Mouse (Mus musculus) midbrain, embryonic 13.5 days (tissue): Measurements from ENCODE around the gene Mrpl28. TPM values are rescaled to one million over a fixed set of nuclear protein-coding genes. Genes with fewer than 3 reads are reported as not detected.
"Not testable (repeated sequence)": the region's sequence is repeated elsewhere in the genome, so short reads cannot be mapped to it uniquely, and the experiment has no call there.

Experiments used
- ATAC-seq: fragments of 200-750 bp; cut with Nextera tagmentation; 2 replicates; pipeline ENCODE4 v1.8.0; 2017; ENCODE audit warnings: mild to moderate bottlenecking, moderate TSS enrichment, moderate library complexity
- H3K27ac ChIP-seq: fragments of 300-500 bp; sonication (generic); 2 replicates; pipeline ENCODE4 v1.5.1; 2015; ENCODE audit warnings: inconsistent platforms, mild to moderate bottlenecking, moderate library complexity
- H3K27me3 ChIP-seq: fragments of 300-500 bp; sonication (generic); 2 replicates; pipeline ENCODE4 v1.6.1; 2015; ENCODE audit warnings: mild to moderate bottlenecking, inconsistent platforms
- H3K36me3 ChIP-seq: fragments of 300-500 bp; sonication (generic); 2 replicates; pipeline ENCODE4 v1.6.1; 2015; ENCODE audit warnings: mild to moderate bottlenecking, inconsistent platforms
- H3K4me1 ChIP-seq: fragments of 300-500 bp; sonication (generic); replicated peaks from 2 replicates; pipeline ENCODE4 v1.6.1; 2015; ENCODE audit warnings: inconsistent platforms
- H3K4me2 ChIP-seq: fragments of 300-500 bp; sonication (generic); replicated peaks from 2 replicates; pipeline ENCODE4 v1.6.1; 2015; ENCODE audit warnings: moderate library complexity, mild to moderate bottlenecking, inconsistent platforms
- H3K4me3 ChIP-seq: fragments of 300-500 bp; sonication (generic); replicated peaks from 2 replicates; pipeline ENCODE4 v1.5.1; 2015; ENCODE audit warnings: mild to moderate bottlenecking, inconsistent platforms
- H3K9ac ChIP-seq: fragments of 300-500 bp; sonication (generic); replicated peaks from 2 replicates; pipeline ENCODE4 v1.6.1; 2015; ENCODE audit warnings: mild to moderate bottlenecking, inconsistent platforms
- H3K9me3 ChIP-seq: fragments of 300-500 bp; sonication (generic); 2 replicates; pipeline ENCODE4 v1.6.1; 2016; ENCODE audit warnings: mild to moderate bottlenecking, inconsistent platforms
- WGBS: fragments of 180-500 bp; shearing (Covaris S2); methylation state at CpG from one replicate; pipeline ENCODE4 v1.1.7; 2015; 5-methylcytosine and 5-hydroxymethylcytosine counted together
- polyA plus RNA-seq: library from polyadenylated mRNA; unstranded; fragments of >200 nt; fragmentation: Nextera tagmentation; extraction: Ambion mirVana; gene quantifications from 2 replicates; pipeline ENCODE4 v1.2.1, GENCODE M21; 2015

The Mrpl28 gene
- polyA plus RNA-seq = 182 and 191 TPM in 2 replicates

DNA sequence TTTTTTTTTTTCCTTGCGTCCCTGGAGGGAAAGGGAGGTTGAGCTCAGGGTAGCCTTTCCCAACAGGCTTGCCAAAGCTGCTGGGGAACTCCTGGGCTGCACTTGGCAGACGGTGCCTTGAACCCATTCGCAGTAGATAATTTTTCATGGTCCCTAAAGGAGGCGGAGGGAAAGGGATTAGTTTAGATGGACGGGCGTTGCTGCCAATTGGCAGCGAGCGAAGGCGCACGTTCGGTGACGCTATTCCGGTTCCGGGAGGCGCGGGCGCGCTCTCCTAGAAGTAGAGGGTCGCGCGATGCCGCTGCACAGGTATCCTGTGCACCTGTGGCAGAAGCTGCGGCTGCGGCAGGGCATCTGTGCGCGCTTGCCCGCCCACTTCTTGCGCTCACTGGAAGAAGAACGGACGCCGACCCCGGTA, at the start of gene Mrpl28:
Gene Mrpl28 (plus strand): TSS at position 234 of the 418 bp plus-strand sequence.
- H3K4me2 ChIP-seq = peak within 1 kb of the TSS; percentile 93
- H3K9ac ChIP-seq = peak within 1 kb of the TSS; percentile 81
- peaks cover 23% of the 10 kb centered on the region for H3K4me1 ChIP-seq
- WGBS = under 1% methylated on average over 32 of the region's 32 CpGs
- ATAC-seq = peak; percentile 91
- peaks cover 31% of the 10 kb centered on the region for H3K36me3 ChIP-seq
- H3K27me3 ChIP-seq = peaks cover 21% of the 10 kb centered on the region
- H3K4me3 ChIP-seq = peak within 1 kb of the TSS; percentile 75
- H3K27ac ChIP-seq = no peak within 1 kb of the TSS
- H3K9me3 ChIP-seq = no peaks in the 10 kb centered on the region

GRCm38 (mm10) chr17:26075246-26075645, 48.1 kb upstream of the Mrpl28 start:
- no peak overlapping the region for H3K9ac ChIP-seq
- 64% methylated on average over 3 of the region's 3 CpGs for WGBS
- H3K27ac ChIP-seq = no peak overlapping the region
- H3K27me3 ChIP-seq = peaks cover 15% of the 10 kb centered on the region
- no peak overlapping the region for H3K4me3 ChIP-seq
- H3K36me3 ChIP-seq = no peaks in the 10 kb centered on the region
- no peaks in the 10 kb centered on the region for H3K4me1 ChIP-seq
- no peaks in the 10 kb centered on the region for H3K9me3 ChIP-seq
- H3K4me2 ChIP-seq = no peak overlapping the region
- no peak for ATAC-seq

GRCm38 (mm10) chr17:26078851-26079250, 44.4 kb upstream of the Mrpl28 start:
- 79% methylated on average over 2 of the region's 2 CpGs for WGBS

DNA sequence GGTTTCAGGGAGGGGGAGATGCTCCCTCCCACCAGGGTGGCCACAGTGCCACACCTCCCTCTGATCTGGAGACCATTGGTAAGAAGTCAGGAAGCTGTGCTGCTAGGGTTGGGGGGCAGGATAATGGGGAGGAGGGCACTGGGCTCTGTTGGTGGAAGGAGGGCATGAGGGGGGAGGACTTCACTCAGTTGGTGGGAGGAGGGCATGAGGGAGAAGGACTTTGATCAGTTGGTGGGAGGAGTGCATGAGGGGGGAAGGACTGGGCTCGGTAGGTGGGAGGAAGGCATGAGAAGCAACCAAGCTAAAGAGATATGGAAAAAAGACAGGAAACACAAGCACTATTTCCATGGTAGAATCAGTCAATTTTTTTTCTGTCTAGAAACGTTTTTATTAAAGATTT, 42.4 kb upstream of the Mrpl28 start:
- no peak overlapping the region for H3K4me2 ChIP-seq
- no peak overlapping the region for H3K27ac ChIP-seq
- H3K4me3 ChIP-seq = no peak overlapping the region
- H3K36me3 ChIP-seq = peaks cover 7% of the 10 kb centered on the region
- no peaks in the 10 kb centered on the region for H3K9me3 ChIP-seq
- ATAC-seq = no peak
- no peak overlapping the region for H3K9ac ChIP-seq
- WGBS = 48% methylated on average over 2 of the region's 2 CpGs
- H3K27me3 ChIP-seq = no peaks in the 10 kb centered on the region
- no peaks in the 10 kb centered on the region for H3K4me1 ChIP-seq

More at GRCm38 (mm10) chr17:26078851-26079250, 44.4 kb upstream of the Mrpl28 start:
- Histone ChIP-seq H3K27me3 (no peaks in the 10 kb centered on the region), H3K4me2 (no peak overlapping the region), H3K27ac (no peak overlapping the region), H3K4me1 (no peaks in the 10 kb centered on the region), H3K9ac (no peak overlapping the region), H3K4me3 (no peak overlapping the region), H3K36me3 (peaks cover 7% of the 10 kb centered on the region), H3K9me3 (no peaks in the 10 kb centered on the region)
- no peak for ATAC-seq

- Histone ChIP-seq H3K27ac (no peak overlapping the region), H3K9ac (no peak overlapping the region), H3K9me3 (no peaks in the 10 kb centered on the region), H3K4me1 (peaks cover 6% of the 10 kb centered on the region; the same call in 1 of the 2 replicates), H3K36me3 (peaks cover 7% of the 10 kb centered on the region), H3K27me3 (no peaks in the 10 kb centered on the region), H3K4me2 (no peak overlapping the region), H3K4me3 (no peak overlapping the region)
- no peak for ATAC-seq
- WGBS = 91% methylated on average over 9 of the region's 9 CpGs
Observed at GRCm38 (mm10) chr17:26087059-26087564, 36.2 kb upstream of the Mrpl28 start.

DNA sequence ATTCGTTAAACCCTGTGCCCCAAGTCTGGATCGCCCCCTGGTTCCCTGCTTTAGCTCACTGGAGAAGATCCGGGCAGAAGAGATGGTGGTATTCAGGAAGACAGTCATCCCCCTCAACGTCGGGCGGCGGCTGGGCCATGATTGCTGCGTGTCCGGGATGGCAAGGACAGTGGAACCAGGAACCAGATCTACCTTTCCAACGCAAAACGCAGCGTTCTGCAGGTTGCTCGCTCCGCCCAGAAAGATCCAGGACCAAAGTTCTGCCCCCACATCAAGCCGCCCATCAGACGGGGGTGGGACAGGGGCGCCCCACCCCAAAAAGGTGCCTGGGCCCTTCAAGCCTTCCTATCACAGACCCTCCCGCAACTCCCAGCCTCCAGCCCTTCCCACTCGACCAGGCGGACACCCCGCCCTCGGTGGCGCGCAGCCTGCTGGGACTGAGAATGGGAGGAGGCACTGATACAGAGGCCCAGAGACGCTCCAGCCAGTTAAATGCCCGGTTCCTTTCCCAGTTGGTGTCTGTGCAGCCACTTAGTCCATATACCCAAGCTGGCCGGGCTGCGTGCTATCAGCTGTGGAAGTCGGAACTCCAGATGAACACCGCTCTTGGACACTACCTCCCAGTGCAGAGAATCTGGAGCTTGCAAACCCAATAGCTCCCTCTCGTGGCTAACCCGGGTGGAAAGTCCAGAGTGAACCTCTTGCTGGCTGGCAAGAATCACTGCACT, 33.2 kb upstream of the Mrpl28 start, which contains the start of gene Decr2:
Gene Decr2 (minus strand): TSS at position 433 of the 728 bp plus-strand sequence.
- Histone ChIP-seq H3K36me3 (no peaks in the 10 kb centered on the region), H3K27me3 (no peaks in the 10 kb centered on the region), H3K9ac (peak within 1 kb of the TSS; percentile 78), H3K9me3 (no peaks in the 10 kb centered on the region), H3K27ac (peak within 1 kb of the TSS; percentile 82), H3K4me1 (peaks cover 16% of the 10 kb centered on the region; the same call in 1 of the 2 replicates), H3K4me2 (peak within 1 kb of the TSS; percentile 90), H3K4me3 (peak within 1 kb of the TSS; percentile 59)
- 2% methylated on average over 31 of the region's 32 CpGs for WGBS
- ATAC-seq = peak; percentile 85

- ATAC-seq = no peak
- no peaks in the 10 kb centered on the region for H3K36me3 ChIP-seq
- H3K27ac ChIP-seq = peak overlapping the region; percentile 31; the same call in 1 of the 2 replicates
- H3K4me2 ChIP-seq = peak overlapping the region; percentile 67
- H3K4me1 ChIP-seq = peaks cover 17% of the 10 kb centered on the region; the same call in 1 of the 2 replicates
- WGBS = 22% methylated on average over 9 of the region's 9 CpGs
- no peaks in the 10 kb centered on the region for H3K9me3 ChIP-seq
- no peaks in the 10 kb centered on the region for H3K27me3 ChIP-seq
- peak overlapping the region; percentile 81 for H3K9ac ChIP-seq
- peak overlapping the region; percentile 56 for H3K4me3 ChIP-seq
Observed at GRCm38 (mm10) chr17:26094531-26095110, 28.7 kb upstream of the Mrpl28 start.

GRCm38 (mm10) chr17:26095121-26095740, 28.1 kb upstream of the Mrpl28 start, which contains the start of gene Nme4:
Gene Nme4 (minus strand): TSS chr17:26095602.
- H3K27me3 ChIP-seq = no peaks in the 10 kb centered on the region
- H3K36me3 ChIP-seq = no peaks in the 10 kb centered on the region
- H3K4me2 ChIP-seq = peak within 1 kb of the TSS; percentile 67
- peak within 1 kb of the TSS; percentile 81 for H3K9ac ChIP-seq
- peaks cover 14% of the 10 kb centered on the region; the same call in 1 of the 2 replicates for H3K4me1 ChIP-seq
- H3K9me3 ChIP-seq = no peaks in the 10 kb centered on the region
- ATAC-seq = peak; percentile 85
- H3K27ac ChIP-seq = peak within 1 kb of the TSS; percentile 31
- peak within 1 kb of the TSS; percentile 56 for H3K4me3 ChIP-seq
- 3% methylated on average over 47 of the region's 47 CpGs for WGBS

- Histone ChIP-seq H3K27ac (no peak overlapping the region), H3K9me3 (no peaks in the 10 kb centered on the region), H3K36me3 (no peaks in the 10 kb centered on the region), H3K4me3 (no peak overlapping the region), H3K27me3 (no peaks in the 10 kb centered on the region), H3K4me2 (no peak overlapping the region), H3K9ac (no peak overlapping the region), H3K4me1 (peaks cover 14% of the 10 kb centered on the region; the same call in 1 of the 2 replicates)
- 94% methylated on average over 7 of the region's 7 CpGs for WGBS
- ATAC-seq = no peak
Observed at GRCm38 (mm10) chr17:26098461-26098860, 24.8 kb upstream of the Mrpl28 start.

DNA sequence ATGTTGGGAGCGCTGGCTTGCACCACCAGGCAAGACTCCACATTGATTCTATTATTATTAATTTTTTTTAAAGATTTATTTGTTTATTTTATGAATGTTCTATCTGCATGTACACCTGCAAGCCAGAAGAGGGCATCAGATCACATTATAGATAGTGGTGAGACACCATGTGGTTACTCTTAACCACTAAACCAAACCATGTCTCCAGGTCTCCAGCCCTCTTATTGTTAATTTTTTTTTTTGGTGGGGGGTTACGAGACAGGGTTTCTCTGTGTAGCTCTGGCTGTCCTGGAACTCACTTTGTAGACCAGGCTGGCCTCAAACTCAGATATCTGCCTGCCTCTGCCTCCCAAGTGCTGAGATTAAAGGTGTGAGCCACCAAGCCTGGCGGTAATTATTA, 24.0 kb upstream of the Mrpl28 start:
- WGBS = 68% methylated on average over 3 of the region's 3 CpGs
- not testable (repeated sequence) for ATAC-seq, H3K9ac ChIP-seq, H3K4me3 ChIP-seq, H3K27ac ChIP-seq, H3K4me2 ChIP-seq, H3K36me3 ChIP-seq, H3K9me3 ChIP-seq, H3K27me3 ChIP-seq
- H3K4me1 ChIP-seq = peaks cover 11% of the 10 kb centered on the region; the same call in 1 of the 2 replicates

DNA sequence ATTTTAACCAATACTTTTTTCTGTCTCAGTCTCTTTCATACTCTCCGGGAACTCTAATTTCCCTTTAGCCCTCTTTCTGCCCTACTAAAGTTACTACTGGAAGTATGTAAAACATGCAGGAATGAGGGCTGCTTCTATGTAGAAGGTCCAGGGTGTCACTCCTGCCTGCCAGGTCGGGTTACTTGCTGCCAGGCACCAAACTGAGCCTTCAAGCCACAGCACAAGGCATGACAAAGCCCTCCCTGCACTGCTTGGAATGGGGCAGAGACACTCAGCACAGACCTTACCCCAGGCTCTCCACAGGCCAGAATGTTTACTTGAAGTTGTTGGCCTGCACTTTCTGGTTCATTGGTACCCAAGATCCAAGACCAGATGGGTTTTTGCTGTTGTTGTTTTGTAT, 23.1 kb upstream of the Mrpl28 start:
- ATAC-seq = no peak

GRCm38 (mm10) chr17:26101478-26101877, 21.8 kb upstream of the Mrpl28 start:
- Histone ChIP-seq H3K27ac (no peak overlapping the region), H3K27me3 (no peaks in the 10 kb centered on the region), H3K4me2 (no peak overlapping the region), H3K36me3 (no peaks in the 10 kb centered on the region), H3K9ac (no peak overlapping the region), H3K4me3 (no peak overlapping the region), H3K9me3 (no peaks in the 10 kb centered on the region), H3K4me1 (no peaks in the 10 kb centered on the region)
- no peak for ATAC-seq
- 26% methylated on average over 4 of the region's 4 CpGs for WGBS

More for the DNA sequence above, 23.1 kb upstream of the Mrpl28 start:
- no peak overlapping the region for H3K4me2 ChIP-seq
- H3K4me3 ChIP-seq = no peak overlapping the region
- H3K9ac ChIP-seq = no peak overlapping the region
- H3K27ac ChIP-seq = no peak overlapping the region
- no peaks in the 10 kb centered on the region for H3K9me3 ChIP-seq
- no peaks in the 10 kb centered on the region for H3K36me3 ChIP-seq
- WGBS = 43% methylated on average over 2 of the region's 2 CpGs
- no peaks in the 10 kb centered on the region for H3K27me3 ChIP-seq
- peaks cover 4% of the 10 kb centered on the region; the same call in 1 of the 2 replicates for H3K4me1 ChIP-seq
